Mouse (Mus musculus) ES-E14 (cell line): ENCODE results near the gene Ostf1. TPM values are rescaled to one million over a fixed set of nuclear protein-coding genes. Genes with fewer than 3 reads are reported as not detected.

Experiments used
- DNase-seq: peaks from one replicate; pipeline ENCODE4 v3.0.0-alpha.2; 2013; ENCODE audit warnings: low read depth, low spot score
- H3K27ac ChIP-seq: 2 replicates; pipeline ENCODE4 v1.5.1; 2012; ENCODE audit warnings: low read depth, mild to moderate bottlenecking, low read length, moderate library complexity, mixed read lengths; ENCODE audit not compliant: poor library complexity, insufficient read depth, severe bottlenecking
- H3K36me3 ChIP-seq: 2 replicates; pipeline ENCODE4 v1.6.1; 2012; ENCODE audit warnings: mild to moderate bottlenecking, low read length, moderate library complexity, mixed read lengths; ENCODE audit not compliant: control insufficient read depth, poor library complexity, insufficient read depth, severe bottlenecking
- H3K4me1 ChIP-seq, 2 experiments: fragments of 150-350 bp in 1 of 2; sonication (generic) in 1 of 2; 2 replicates each; pipeline ENCODE4 v1.6.1; 2012; ENCODE audit warnings: low read length in 2 of 2, mild to moderate bottlenecking in 1 of 2, mixed read lengths in 1 of 2; ENCODE audit not compliant: control insufficient read depth in 2 of 2, insufficient read depth in 2 of 2, poor library complexity in 1 of 2
- H3K4me3 ChIP-seq, 2 experiments: fragments of 150-350 bp in 1 of 2; sonication (generic) in 1 of 2; 2 replicates each; pipeline ENCODE4 v1.5.1; 2012; ENCODE audit warnings: low read length in 2 of 2, low read depth in 1 of 2, mild to moderate bottlenecking in 1 of 2, mixed read lengths in 1 of 2; ENCODE audit not compliant: insufficient read depth in 1 of 2, poor library complexity in 1 of 2, severe bottlenecking in 1 of 2
- H3K9ac ChIP-seq: 2 replicates; pipeline ENCODE4 v1.6.1; 2012; ENCODE audit warnings: low read depth, mild to moderate bottlenecking, low read length, mixed read lengths; ENCODE audit not compliant: poor library complexity, insufficient read depth, severe bottlenecking
- H3K9me3 ChIP-seq: fragments of 150-350 bp; sonication (generic); 2 replicates; pipeline ENCODE4 v1.6.1; 2012; ENCODE audit warnings: low read depth, mild to moderate bottlenecking, low read length; ENCODE audit not compliant: control insufficient read depth, insufficient read depth
- CHD2 ChIP-seq: IDR thresholded peaks from 2 replicates; pipeline ENCODE4 v1.6.1; 2014; ENCODE audit warnings: mild to moderate bottlenecking, low read depth, low read length, inconsistent platforms
- HCFC1 ChIP-seq: IDR thresholded peaks from 2 replicates; pipeline ENCODE4 v1.6.1; 2012; ENCODE audit warnings: low read length, inconsistent platforms, borderline replicate concordance; ENCODE audit not compliant: insufficient read depth
- MAFK ChIP-seq: IDR thresholded peaks from 2 replicates; pipeline ENCODE4 v1.6.1; 2014; ENCODE audit warnings: mild to moderate bottlenecking, low read depth, low read length, inconsistent platforms; ENCODE audit not compliant: insufficient read depth
- ZC3H11A ChIP-seq: IDR thresholded peaks from 2 replicates; pipeline ENCODE4 v1.6.1; 2012; ENCODE audit warnings: low read depth, mild to moderate bottlenecking, inconsistent platforms, low read length, borderline replicate concordance
- ZNF384 ChIP-seq: IDR thresholded peaks from 2 replicates; pipeline ENCODE4 v1.6.1; 2012; ENCODE audit warnings: low read depth, low read length, inconsistent platforms
- in situ Hi-C, 2 experiments: fragments of 600-800 bp; cut with MboI; formaldehyde crosslinking; loops; one replicate each; pipeline ENCODE4 v1.15.1; 2025; ENCODE audit warnings: low sequenced_read_pairs in 2 of 2, inconsistent platforms in 1 of 2; ENCODE audit not compliant: unreplicated experiment in 2 of 2
- total RNA-seq: library from RNA; depleted of rRNA; stranded (reverse); fragments of 300-350 nt; gene quantifications from 2 replicates; pipeline ENCODE4 v1.2.3, GENCODE M21; 2012

Ostf1 gene
- total RNA-seq, 1 experiment: 45.5 TPM

DNA sequence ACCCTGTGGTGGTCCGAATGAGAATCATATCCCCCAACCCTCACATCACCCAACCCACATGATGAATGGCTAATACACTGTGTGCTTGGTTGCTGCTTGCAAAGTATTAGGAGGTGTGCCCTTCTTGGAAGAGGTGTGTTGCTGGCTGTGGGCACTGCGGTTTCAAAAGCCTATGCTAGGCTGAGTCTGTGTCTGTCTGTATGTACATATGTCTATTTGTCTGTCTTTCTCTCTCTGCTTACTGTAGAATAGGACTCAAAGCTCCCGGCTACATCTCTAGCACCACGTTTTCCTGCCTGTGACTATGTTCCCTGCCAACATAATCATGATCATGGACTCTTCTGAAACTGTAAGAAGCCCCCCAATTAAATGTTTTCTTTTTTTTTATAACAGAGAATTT lies 47.9 kb downstream of the Ostf1 start:
- no peaks in the 10 kb centered on the region for H3K9me3 ChIP-seq
- no peak for DNase-seq
- no peak overlapping the region for H3K9ac ChIP-seq
- H3K36me3 ChIP-seq: no peaks in the 10 kb centered on the region
- in situ Hi-C loops: no loop called here
- no peaks in the 10 kb centered on the region for H3K4me1 ChIP-seq
- H3K27ac ChIP-seq: no peak overlapping the region
- TF ChIP-seq CHD2 (no peak), HCFC1 (no peak), MAFK (no peak), ZC3H11A (no peak), ZNF384 (no peak)
- H3K4me3 ChIP-seq: no peak overlapping the region

DNA sequence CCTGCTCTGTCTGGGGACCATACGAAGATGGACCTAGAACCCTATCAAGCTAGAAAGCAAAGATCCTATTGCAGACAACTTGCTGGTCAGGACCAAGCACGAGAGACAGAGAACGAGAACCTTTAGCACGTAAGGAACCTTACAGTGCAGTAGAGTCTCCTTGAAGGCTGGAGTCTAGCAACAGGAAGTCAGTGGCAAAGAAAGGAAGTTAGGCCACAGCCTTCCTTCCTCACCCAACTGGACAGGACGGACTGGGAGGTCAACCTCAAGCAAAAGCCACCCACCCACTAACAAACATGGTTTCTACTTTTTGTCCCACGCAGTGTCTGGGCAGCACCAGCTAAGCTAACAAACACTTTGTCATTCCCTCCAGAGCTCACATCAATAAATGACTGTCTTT lies 48.7 kb downstream of the Ostf1 start:
- H3K4me3 ChIP-seq: no peak overlapping the region
- no peaks in the 10 kb centered on the region for H3K4me1 ChIP-seq
- no peak for DNase-seq
- no peaks in the 10 kb centered on the region for H3K9me3 ChIP-seq
- TF ChIP-seq CHD2 (no peak), HCFC1 (no peak), ZNF384 (no peak), ZC3H11A (no peak), MAFK (no peak)
- no peak overlapping the region for H3K9ac ChIP-seq
- no peaks in the 10 kb centered on the region for H3K36me3 ChIP-seq
- in situ Hi-C loops: no loop called here
- no peak overlapping the region for H3K27ac ChIP-seq

DNA sequence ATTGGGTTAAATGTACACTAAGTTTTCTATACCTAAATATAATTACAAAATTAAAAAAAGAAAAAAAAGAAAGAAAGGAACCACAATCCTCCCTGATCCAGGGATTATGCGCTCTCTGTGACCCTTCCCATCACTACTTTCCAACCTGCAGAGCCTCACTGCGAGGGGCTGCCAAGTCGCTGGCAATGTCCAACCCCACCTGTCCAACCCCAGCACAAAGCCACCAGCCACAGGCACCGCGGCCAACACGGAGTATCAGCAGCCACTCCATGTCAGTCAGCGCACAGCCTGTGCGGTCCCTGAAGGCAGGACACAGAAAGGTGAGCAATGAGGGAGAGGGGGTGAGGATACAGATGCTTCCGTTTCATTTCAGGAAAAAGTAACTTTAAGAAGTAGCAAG lies 49.4 kb downstream of the Ostf1 start:
- Histone ChIP-seq H3K4me1 (no peaks in the 10 kb centered on the region), H3K9ac (no peak overlapping the region), H3K4me3 (no peak overlapping the region), H3K9me3 (no peaks in the 10 kb centered on the region), H3K36me3 (no peaks in the 10 kb centered on the region), H3K27ac (no peak overlapping the region)
- no peak for DNase-seq
- no peak for TF ChIP-seq HCFC1
- no peak for TF ChIP-seq MAFK
- TF ChIP-seq ZNF384: no peak
- in situ Hi-C loops: no loop called here

DNA sequence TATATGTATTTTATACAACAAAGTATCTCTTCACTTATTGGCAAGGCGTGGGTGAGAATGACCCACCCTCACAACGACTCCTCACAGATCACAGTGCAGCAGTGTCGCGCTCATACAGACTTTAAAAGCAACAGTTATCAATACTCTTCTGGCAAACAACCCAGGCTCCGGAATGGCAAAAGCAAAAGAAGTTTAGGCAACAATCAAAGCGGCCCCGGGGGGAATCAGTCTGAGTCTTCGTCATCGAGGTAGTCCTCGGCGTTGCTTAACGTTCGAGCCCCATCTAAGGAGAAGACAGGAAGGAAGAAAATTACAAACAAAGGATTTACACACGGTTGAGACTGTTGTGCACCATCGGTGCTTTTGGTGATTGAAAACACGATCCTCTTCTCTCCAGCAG lies 50.6 kb downstream of the Ostf1 start:
- Histone ChIP-seq H3K27ac (no peak overlapping the region), H3K9ac (no peak overlapping the region), H3K36me3 (no peaks in the 10 kb centered on the region), H3K9me3 (no peaks in the 10 kb centered on the region), H3K4me1 (no peaks in the 10 kb centered on the region), H3K4me3 (no peak overlapping the region)
- in situ Hi-C loops: no loop called here
- DNase-seq: no peak
- TF ChIP-seq CHD2: no peak
- TF ChIP-seq HCFC1: no peak
- no peak for TF ChIP-seq MAFK
- TF ChIP-seq ZC3H11A: no peak
- no peak for TF ChIP-seq ZNF384

DNA sequence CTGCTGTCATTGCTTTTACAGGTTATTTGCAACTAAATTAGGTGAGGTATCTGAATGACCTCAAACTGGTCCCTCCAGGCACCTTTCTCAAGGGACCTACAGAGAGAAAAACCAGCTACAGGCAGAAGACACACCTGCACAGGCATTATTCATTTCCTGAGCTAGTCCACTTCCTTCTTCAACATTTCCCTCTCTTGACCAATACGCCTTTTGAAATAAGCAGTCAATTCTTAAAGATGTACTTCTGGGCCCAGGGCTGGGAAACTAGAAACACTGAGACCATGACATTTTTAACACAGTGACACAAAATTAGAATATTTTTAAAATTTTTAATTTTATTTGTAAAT lies 52.6 kb downstream of the Ostf1 start:
- in situ Hi-C loops: no loop called here
- H3K4me3 ChIP-seq: no peak overlapping the region
- DNase-seq: no peak

More for the DNA sequence above, 52.6 kb downstream of the Ostf1 start:
- H3K36me3 ChIP-seq: no peaks in the 10 kb centered on the region
- TF ChIP-seq ZC3H11A: no peak
- no peak for TF ChIP-seq CHD2
- no peak for TF ChIP-seq HCFC1
- TF ChIP-seq MAFK: no peak
- TF ChIP-seq ZNF384: no peak
- H3K9ac ChIP-seq: no peak overlapping the region
- H3K4me1 ChIP-seq: peaks cover 0 to 1% of the 10 kb centered on the region in 2 experiments; a peak in 1 of 4 replicates
- no peak overlapping the region for H3K27ac ChIP-seq
- no peaks in the 10 kb centered on the region for H3K9me3 ChIP-seq
